Mouse (Mus musculus) kidney, embryonic 14.5 days (tissue): ENCODE data around the gene Gm21789. TPM values are rescaled to one million over a fixed set of nuclear protein-coding genes. Genes with fewer than 3 reads are reported as not detected.
"Not testable (repeated sequence)": the region's sequence is repeated elsewhere in the genome, so short reads cannot be mapped to it uniquely, and the experiment has no call there.

Experiments
- ATAC-seq: fragments of 200-750 bp; cut with Nextera tagmentation; 2 replicates; pipeline ENCODE4 v1.8.0; 2017; ENCODE audit warnings: moderate number of reproducible peaks, mild to moderate bottlenecking, moderate TSS enrichment, moderate library complexity; ENCODE audit not compliant: low FRiP score, low TSS enrichment
- H3K27ac ChIP-seq: fragments of 300-500 bp; sonication (generic); 2 replicates; pipeline ENCODE4 v1.5.1; 2014; ENCODE audit warnings: low read depth, mild to moderate bottlenecking, low read length, moderate library complexity, mixed read lengths
- H3K27me3 ChIP-seq: fragments of 300-500 bp; sonication (generic); 2 replicates; pipeline ENCODE4 v1.6.1; 2014; ENCODE audit warnings: mild to moderate bottlenecking, low read length; ENCODE audit not compliant: control insufficient read depth, insufficient read depth
- H3K36me3 ChIP-seq: fragments of 300-500 bp; sonication (generic); 2 replicates; pipeline ENCODE4 v1.6.1; 2014; ENCODE audit warnings: low read length, mixed read lengths; ENCODE audit not compliant: control insufficient read depth, insufficient read depth
- H3K4me1 ChIP-seq: fragments of 300-500 bp; sonication (generic); 2 replicates; pipeline ENCODE4 v1.6.1; 2014; ENCODE audit warnings: low read length, mixed read lengths; ENCODE audit not compliant: control insufficient read depth, insufficient read depth
- H3K4me2 ChIP-seq: fragments of 300-500 bp; sonication (generic); replicated peaks from 2 replicates; pipeline ENCODE4 v1.6.1; 2014; ENCODE audit warnings: low read depth, mild to moderate bottlenecking, low read length
- H3K4me3 ChIP-seq: fragments of 300-500 bp; sonication (generic); 2 replicates; pipeline ENCODE4 v1.5.1; 2014; ENCODE audit warnings: mild to moderate bottlenecking, low read length
- H3K9ac ChIP-seq: fragments of 300-500 bp; sonication (generic); 2 replicates; pipeline ENCODE4 v1.6.1; 2014; ENCODE audit warnings: low read depth, mild to moderate bottlenecking, low read length, moderate library complexity
- H3K9me3 ChIP-seq: fragments of 300-500 bp; sonication (generic); 2 replicates; pipeline ENCODE4 v1.6.1; 2016; ENCODE audit warnings: low read length; ENCODE audit not compliant: control insufficient read depth
- WGBS: fragments of 180-500 bp; shearing (Covaris S2); extraction: QIAGEN DNeasy Blood & Tissue Kit; methylation state at CpG from one replicate; pipeline ENCODE4 v1.1.7; 2014; 5-methylcytosine and 5-hydroxymethylcytosine counted together
- polyA plus RNA-seq: library from polyadenylated mRNA; unstranded; fragments of >200 nt; fragmentation: Nextera tagmentation; extraction: Ambion mirVana; gene quantifications from 2 replicates; pipeline ENCODE4 v1.2.1, GENCODE M21; 2014

Gm21789 gene
- polyA plus RNA-seq = not detected in 2 replicates

- not testable (repeated sequence) for H3K9me3 ChIP-seq, H3K4me2 ChIP-seq, H3K36me3 ChIP-seq, H3K27ac ChIP-seq, H3K4me1 ChIP-seq, H3K4me3 ChIP-seq, ATAC-seq, H3K27me3 ChIP-seq, H3K9ac ChIP-seq
- WGBS = no CpG with 5 or more reads among the region's 1 CpGs
These were observed at the start of gene Gm21789 for GRCm38 (mm10) chrX:32941468-32941867. Gm21789 (plus strand) TSS chrX:32941768.

- not testable (repeated sequence) for H3K4me1 ChIP-seq, ATAC-seq, H3K4me3 ChIP-seq, H3K9me3 ChIP-seq, H3K9ac ChIP-seq, H3K27me3 ChIP-seq, H3K27ac ChIP-seq, H3K36me3 ChIP-seq, H3K4me2 ChIP-seq
- WGBS = no CpG with 5 or more reads among the region's 4 CpGs
These were observed 47.2 kb upstream of the Gm21789 start, which contains the start of gene Btbd35f30 for GRCm38 (mm10) chrX:32894325-32894724. Btbd35f30 (plus strand) TSS chrX:32894625.

DNA sequence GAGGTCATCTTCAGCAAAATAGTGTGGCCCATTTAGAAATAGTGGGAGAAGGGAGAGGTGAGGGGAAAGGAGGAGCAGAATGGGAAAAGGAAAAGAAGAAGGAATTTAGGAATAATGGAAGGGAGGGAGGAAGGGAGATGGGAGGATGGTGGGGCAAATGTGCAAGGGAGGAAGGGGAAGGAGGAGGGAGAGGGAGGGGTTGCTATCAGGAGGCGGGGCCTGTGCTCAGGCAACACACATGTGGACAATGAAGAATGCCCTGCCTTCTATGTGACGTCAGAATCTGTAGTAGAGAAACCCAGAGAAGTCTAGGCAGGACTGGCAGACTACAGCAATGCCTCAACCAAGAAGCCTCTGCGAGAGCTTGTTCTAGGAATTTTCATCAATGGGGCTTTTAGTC is 32.0 kb downstream of the Gm21789 start, which contains the start of gene Btbd35f5:
TSS of gene Btbd35f5 (plus strand) at position 301 of the 400 bp plus-strand sequence.
- not testable (repeated sequence) for H3K27me3 ChIP-seq, H3K9ac ChIP-seq, H3K36me3 ChIP-seq, H3K9me3 ChIP-seq, ATAC-seq, H3K27ac ChIP-seq, H3K4me1 ChIP-seq, H3K4me2 ChIP-seq, H3K4me3 ChIP-seq
- no CpG with 5 or more reads among the region's 3 CpGs for WGBS

Other genes starting within 250 kb of the Gm21789 start
- gene Btbd35f21, start 215.7 kb upstream of the Gm21789 start, polyA plus RNA-seq = not detected in 2 replicates
- not detected in 2 replicates for gene Btbd35f30, start 47.1 kb upstream of the Gm21789 start, polyA plus RNA-seq
- gene Btbd35f5, start 32.1 kb downstream of the Gm21789 start, polyA plus RNA-seq = not detected in 2 replicates